Mouse (Mus musculus) spleen, adult 2 months (tissue): ENCODE data around the gene Slc9a9.

Experiments
- CTCF ChIP-seq: fragments of 200-500 bp; IDR thresholded peaks from 2 replicates; pipeline ENCODE4 v1.5.1; 2011; ENCODE audit warnings: mild to moderate bottlenecking, inconsistent platforms; ENCODE audit not compliant: insufficient read depth, insufficient read length, insufficient replicate concordance; ENCODE audit errors: extremely low read depth
- POLR2A ChIP-seq: fragments of 200-500 bp; IDR thresholded peaks from 2 replicates; pipeline ENCODE4 v1.6.1; 2011; ENCODE audit warnings: low read depth, low read length, inconsistent platforms

- TF ChIP-seq CTCF (no peak), POLR2A (no peak)
These were observed 4.5 kb upstream of the Slc9a9 start for GRCm38 (mm10) chr9:94665248-94665647.
